Mouse (Mus musculus) CH12.LX (cell line): ENCODE data around the gene Spryd4. TPM values are rescaled to one million over a fixed set of nuclear protein-coding genes. Genes with fewer than 3 reads are reported as not detected.

ENCODE experiments used
- DNase-seq: peaks from one replicate; pipeline ENCODE4 v3.0.0-alpha.2; 2013; ENCODE audit errors: extremely low read depth
- H3K27ac ChIP-seq: 2 replicates; pipeline ENCODE4 v1.5.1; 2012; ENCODE audit warnings: low read depth, mild to moderate bottlenecking, control low read depth, moderate library complexity; ENCODE audit not compliant: insufficient read depth
- H3K27me3 ChIP-seq: replicated peaks from 2 replicates; pipeline ENCODE3; 2012; ENCODE audit warnings: inconsistent platforms
- H3K36me3 ChIP-seq, 2 experiments: replicated peaks in 1 of 2; 2 replicates each; pipeline versions ENCODE3 to v1.6.1; 2012; ENCODE audit warnings: inconsistent platforms in 1 of 2, low read length in 1 of 2, mild to moderate bottlenecking in 1 of 2, mixed read lengths in 1 of 2, moderate library complexity in 1 of 2; ENCODE audit not compliant: control insufficient read depth in 1 of 2, insufficient read depth in 1 of 2
- H3K4me1 ChIP-seq, 2 experiments: 2 replicates each; pipeline ENCODE4 v1.6.1; 2012; ENCODE audit warnings: inconsistent platforms in 1 of 2, moderate library complexity in 1 of 2; ENCODE audit not compliant: insufficient read depth in 2 of 2, control insufficient read depth in 1 of 2
- H3K4me2 ChIP-seq: 2 replicates; pipeline ENCODE4 v1.6.1; 2012; ENCODE audit warnings: low read depth, mild to moderate bottlenecking, control low read depth; ENCODE audit not compliant: poor library complexity, insufficient read depth, severe bottlenecking
- H3K4me3 ChIP-seq, 3 experiments: fragments of 150-350 bp in 1 of 3; sonication (generic) in 1 of 3; replicated peaks in 1 of 3; 2 replicates each; pipeline versions ENCODE3 to v1.5.1; 2011 to 2012; ENCODE audit warnings: low read depth in 2 of 3, low read length in 2 of 3, mild to moderate bottlenecking in 2 of 3, moderate library complexity in 2 of 3, control low read depth in 1 of 3, improper control_type of control experiment in 1 of 3, inconsistent platforms in 1 of 3, mixed read lengths in 1 of 3; ENCODE audit not compliant: poor library complexity in 1 of 3
- H3K79me2 ChIP-seq: replicated peaks from 2 replicates; pipeline ENCODE4 v1.6.1; 2012; ENCODE audit warnings: mild to moderate bottlenecking, moderate library complexity; ENCODE audit not compliant: control insufficient read depth, poor library complexity, insufficient read depth, severe bottlenecking; ENCODE audit errors: extremely low read depth
- H3K9ac ChIP-seq: 2 replicates; pipeline ENCODE4 v1.6.1; 2012; ENCODE audit warnings: low read depth, mild to moderate bottlenecking, control low read depth, moderate library complexity; ENCODE audit not compliant: insufficient read depth
- H3K9me3 ChIP-seq: replicated peaks from 2 replicates; pipeline ENCODE3; 2012; ENCODE audit warnings: low read length, inconsistent platforms, mixed read lengths
- BHLHE40 ChIP-seq: IDR thresholded peaks from 2 replicates; pipeline ENCODE4 v1.6.1; 2011; ENCODE audit warnings: mild to moderate bottlenecking, low read depth, low read length, improper control_type of control experiment
- CHD1 ChIP-seq: IDR thresholded peaks from 2 replicates; pipeline ENCODE4 v1.6.1; 2012; ENCODE audit warnings: low read depth, low read length, improper control_type of control experiment, inconsistent platforms
- ELF1 ChIP-seq: IDR thresholded peaks from 2 replicates; pipeline ENCODE4 v1.6.1; 2014; ENCODE audit warnings: low read depth, mild to moderate bottlenecking, inconsistent platforms, low read length, improper control_type of control experiment
- IRF4 ChIP-seq: IDR thresholded peaks from 2 replicates; pipeline ENCODE4 v1.6.1; 2014; ENCODE audit warnings: low read depth, mild to moderate bottlenecking, inconsistent platforms, low read length, improper control_type of control experiment
- JUND ChIP-seq: conservative IDR thresholded peaks from 2 replicates; pipeline ENCODE4 v1.6.1; 2011; ENCODE audit warnings: low read depth, low read length, improper control_type of control experiment
- MAFK ChIP-seq: IDR thresholded peaks from 2 replicates; pipeline ENCODE4 v1.6.1; 2011; ENCODE audit warnings: low read length, improper control_type of control experiment; ENCODE audit not compliant: insufficient replicate concordance
- MAZ ChIP-seq: IDR thresholded peaks from 2 replicates; pipeline ENCODE4 v1.6.1; 2012; ENCODE audit warnings: low read depth, mild to moderate bottlenecking, inconsistent platforms, low read length, improper control_type of control experiment, moderate library complexity
- MXI1 ChIP-seq: IDR thresholded peaks from 2 replicates; pipeline ENCODE4 v1.6.1; 2011; ENCODE audit warnings: mild to moderate bottlenecking, low read depth, low read length, improper control_type of control experiment
- NRF1 ChIP-seq: IDR thresholded peaks from 2 replicates; pipeline ENCODE4 v1.6.1; 2014; ENCODE audit warnings: low read depth, mild to moderate bottlenecking, inconsistent platforms, low read length, improper control_type of control experiment, moderate library complexity
- SIN3A ChIP-seq: IDR thresholded peaks from 2 replicates; pipeline ENCODE4 v1.6.1; 2012; ENCODE audit warnings: low read length, improper control_type of control experiment, inconsistent platforms
- TCF12 ChIP-seq: IDR thresholded peaks from 2 replicates; pipeline ENCODE4 v1.6.1; 2014; ENCODE audit warnings: low read depth, mild to moderate bottlenecking, inconsistent platforms, low read length, improper control_type of control experiment
- ZMIZ1 ChIP-seq: IDR thresholded peaks from 2 replicates; pipeline ENCODE4 v1.6.1; 2012; ENCODE audit warnings: low read depth, mild to moderate bottlenecking, inconsistent platforms, low read length, improper control_type of control experiment
- ZNF384 ChIP-seq: IDR thresholded peaks from 2 replicates; pipeline ENCODE4 v1.6.1; 2012; ENCODE audit warnings: low read depth, low read length, improper control_type of control experiment, inconsistent platforms
- dilution Hi-C: fragments of 300-500 bp; cut with MboI; formaldehyde crosslinking; loops from 2 replicates; pipeline ENCODE4 v1.14.3; 2020; ENCODE audit warnings: low sequenced_read_pairs; ENCODE audit not compliant: extremely low pct_unique_long_range_greater_than_20kb, extremely low pct_ligation_motif_present
- in situ Hi-C: fragments of 300-500 bp; cut with MboI; formaldehyde crosslinking; loops from 3 replicates; pipeline ENCODE4 v1.14.3; 2019; ENCODE audit warnings: low sequenced_read_pairs, low pct_ligation_motif_present, low pct_unique_long_range_greater_than_20kb, mixed read lengths
- polyA plus RNA-seq: library from polyadenylated mRNA; unstranded; fragments of >175 nt; gene quantifications from 2 replicates; pipeline ENCODE4 v1.2.1, GENCODE M21; 2012; ENCODE audit warnings: low read depth; ENCODE audit not compliant: insufficient read length
- total RNA-seq, 2 experiments: library from RNA; depleted of rRNA; stranded (reverse); fragments of 300-350 nt in 1 of 2; fragments of >200 nt in 1 of 2; gene quantifications; 2 replicates each; pipeline ENCODE4 v1.2.3; 2012 to 2014

Gene Spryd4
- total and polyA plus RNA-seq, 3 experiments, result 24.2 to 50.2 (median 38.6) TPM

- peak overlapping the region in 2 of 3 experiments; percentile 82 to 96 for H3K4me3 ChIP-seq
- no peak for DNase-seq
- peaks cover 0 to 20% of the 10 kb centered on the region in 2 experiments for H3K36me3 ChIP-seq
- peaks cover 16% of the 10 kb centered on the region for H3K79me2 ChIP-seq
- peaks cover 6 to 35% of the 10 kb centered on the region in 2 experiments for H3K4me1 ChIP-seq
- peak overlapping the region; percentile 55; the same call in 1 of the 2 replicates for H3K9ac ChIP-seq
- peak overlapping the region; percentile 80 for H3K4me2 ChIP-seq
- TF ChIP-seq IRF4 (0 out of 2 replicates have a peak, but pooled peaks have one; percentile 8), MXI1 (no peak), MAZ (0 out of 2 replicates have a peak, but pooled peaks have one; percentile 44), CHD1 (peak; percentile 23; the same call in 1 of the 2 replicates), TCF12 (no peak), ZNF384 (peak; percentile 68), NRF1 (no peak), MAFK (no peak), JUND (no peak), BHLHE40 (no peak), ZMIZ1 (no peak)
- dilution Hi-C loops, result no loop called here
- in situ Hi-C loops, result no loop called here
- H3K27me3 ChIP-seq, result no peaks in the 10 kb centered on the region
- H3K9me3 ChIP-seq, result no peaks in the 10 kb centered on the region
- H3K27ac ChIP-seq, result no peak overlapping the region
Measured at GRCm38 (mm10) chr10:128212148-128212547, 541 bp upstream of the Spryd4 start.

GRCm38 (mm10) chr10:128210954-128211353 lies 653 bp downstream of the Spryd4 start:
- no peaks in the 10 kb centered on the region for H3K27me3 ChIP-seq
- peak overlapping the region; percentile 86 for H3K9ac ChIP-seq
- peak overlapping the region; percentile 24 for H3K4me2 ChIP-seq
- H3K27ac ChIP-seq, result no peak overlapping the region
- no peak for DNase-seq
- in situ Hi-C loops (no loop called here), dilution Hi-C loops (no loop called here)
- H3K9me3 ChIP-seq, result no peaks in the 10 kb centered on the region
- TF ChIP-seq SIN3A, result no peak
- TF ChIP-seq ELF1, result peak; percentile 65
- peaks cover 9 to 46% of the 10 kb centered on the region in 2 experiments for H3K4me1 ChIP-seq
- H3K36me3 ChIP-seq, result peaks cover 3 to 29% of the 10 kb centered on the region in 2 experiments
- H3K79me2 ChIP-seq, result peaks cover 16% of the 10 kb centered on the region
- H3K4me3 ChIP-seq, result peak overlapping the region; percentile 80 to 96 (median 82)

GRCm38 (mm10) chr10:128210131-128210530 lies 1.5 kb downstream of the Spryd4 start:
- dilution Hi-C loops, result no loop called here
- peak overlapping the region; percentile 24 for H3K4me2 ChIP-seq
- H3K9me3 ChIP-seq, result no peaks in the 10 kb centered on the region

More at GRCm38 (mm10) chr10:128210131-128210530, 1.5 kb downstream of the Spryd4 start:
- peak overlapping the region; percentile 86 for H3K9ac ChIP-seq
- H3K27ac ChIP-seq, result no peak overlapping the region
- H3K27me3 ChIP-seq, result no peaks in the 10 kb centered on the region
- H3K36me3 ChIP-seq, result peaks cover 3 to 29% of the 10 kb centered on the region in 2 experiments
- no peak for DNase-seq
- H3K79me2 ChIP-seq, result peaks cover 16% of the 10 kb centered on the region
- no peak for TF ChIP-seq ELF1
- no peak for TF ChIP-seq BHLHE40
- no peak for TF ChIP-seq MAZ
- in situ Hi-C loops, result no loop called here
- H3K4me3 ChIP-seq, result peak overlapping the region in 2 of 3 experiments; percentile 82 to 96
- peaks cover 9 to 48% of the 10 kb centered on the region in 2 experiments for H3K4me1 ChIP-seq
